Mouse (Mus musculus) small intestine, adult 2 months (tissue): ENCODE results near the gene Camk2d.

ENCODE experiments used
- CTCF ChIP-seq: fragments of 200-500 bp; IDR thresholded peaks from 2 replicates; pipeline ENCODE4 v1.5.1; 2012; ENCODE audit warnings: low read depth, mild to moderate bottlenecking, control low read depth, inconsistent platforms, low read length, moderate library complexity, mixed read lengths; ENCODE audit not compliant: insufficient replicate concordance, insufficient read length; ENCODE audit errors: extremely low read depth
- POLR2A ChIP-seq: fragments of 200-500 bp; IDR thresholded peaks from 2 replicates; pipeline ENCODE4 v1.6.1; 2012; ENCODE audit warnings: low read depth, mild to moderate bottlenecking, control low read depth, inconsistent platforms, low read length, moderate library complexity

DNA sequence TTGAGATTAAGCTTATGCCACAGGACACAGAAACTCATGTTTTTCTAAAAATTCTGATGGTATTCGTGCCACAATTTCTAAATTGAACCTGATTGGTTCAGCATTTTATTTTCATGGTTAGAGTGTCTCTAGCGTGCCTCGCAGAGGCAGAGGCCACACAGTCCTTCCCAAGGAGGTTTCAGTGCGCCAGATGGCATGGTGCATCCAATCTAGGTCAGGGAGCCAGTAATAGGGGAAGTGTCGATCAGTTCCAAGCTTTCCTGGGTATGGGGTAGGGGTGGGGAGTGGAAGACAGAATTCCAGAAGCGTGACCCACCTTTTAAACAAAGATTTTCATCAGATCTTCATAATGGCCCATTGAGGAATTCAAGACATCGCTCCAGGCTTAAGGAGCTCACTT, 36.5 kb downstream of the Camk2d start:
- TF ChIP-seq CTCF (no peak), POLR2A (no peak)
